9 mouse cellular contexts compared by ENCODE assay signal in genomic region chr3:34198228-34198627, GRCm38 (mm10).
DNase-seq lines count a peak whose midpoint lies in the region; ATAC-seq and TF ChIP-seq lines count a peak whose summit lies in the region.
"Had no signal": no experiment of that assay in that cellular context is flagged by ENCODE, and none has a peak within 500 bp of the region (broad histone marks: within the 10 kb centered on the region; RNA-seq: fewer than 3 reads in every experiment).

No protein-coding gene starts in this region.

- TF ChIP-seq CTCF in layer of hippocampus, adult 2 months (conservative IDR thresholded peaks at IDR 0.05) = peak; percentile 82

- H3K4me2 ChIP-seq in embryonic facial prominence, embryonic 11.5 days (ENCODE audit: low read depth, low read length) = no peak overlapping the region
- H3K4me2 ChIP-seq in heart, embryonic 14.5 days (ENCODE audit: low read length) = peak overlapping the region; percentile 6; the same call in 1 of the 2 replicates
- H3K4me2 ChIP-seq in stomach, embryonic 16.5 days (ENCODE audit: low read depth, low read length) = peak overlapping the region; percentile 4; the same call in 1 of the 2 replicates
- H3K4me2 ChIP-seq: limb, embryonic 12.5 days had no signal

- no peak overlapping the region for H3K27ac ChIP-seq in embryonic facial prominence, embryonic 11.5 days (replicated peaks; ENCODE audit: low read depth, low read length)
- H3K27ac ChIP-seq in heart, embryonic 14.5 days (replicated peaks in 1 of 2; ENCODE audit: control insufficient read depth in 1 of 2, insufficient read depth in 1 of 2, low read depth in 2 of 2, low read length in 2 of 2) = no peak overlapping the region
- H3K27ac ChIP-seq in layer of hippocampus, adult 2 months = no peak overlapping the region
- no peak overlapping the region for H3K27ac ChIP-seq in midbrain, embryonic 10.5 days (replicated peaks)
- no peak overlapping the region for H3K27ac ChIP-seq in stomach, embryonic 16.5 days (ENCODE audit: low read length)
- H3K27ac ChIP-seq: limb, embryonic 12.5 days had no signal

- H3K9ac ChIP-seq in embryonic facial prominence, embryonic 11.5 days (replicated peaks; ENCODE audit: low read length) = no peak overlapping the region
- H3K9ac ChIP-seq in heart, embryonic 14.5 days (ENCODE audit: low read length) = no peak overlapping the region
- no peak overlapping the region for H3K9ac ChIP-seq in stomach, embryonic 16.5 days (ENCODE audit: low read length)
- H3K9ac ChIP-seq: limb, embryonic 12.5 days had no signal

- no peak for ATAC-seq in megakaryocyte, adult 5-6 weeks (ENCODE audit: poor library complexity, severe bottlenecking)
- no peak for ATAC-seq in embryonic facial prominence, embryonic 11.5 days (replicated peaks; ENCODE audit: insufficient number of reproducible peaks, low FRiP score, low TSS enrichment, low read depth)
- no peak for ATAC-seq in heart, embryonic 14.5 days (ENCODE audit: insufficient number of reproducible peaks, insufficient read depth, low FRiP score, low read depth)
- ATAC-seq in stomach, embryonic 16.5 days (ENCODE audit: insufficient read depth, low FRiP score) = no peak

- WGBS in embryonic facial prominence, embryonic 11.5 days = 30% methylated on average over 8 of the region's 8 CpGs
- WGBS in heart, embryonic 14.5 days = 20% methylated on average over 8 of the region's 8 CpGs
- WGBS in midbrain, embryonic 10.5 days = 37% methylated on average over 8 of the region's 8 CpGs
- WGBS in stomach, embryonic 16.5 days = 30% methylated on average over 8 of the region's 8 CpGs

- H3K27me3 ChIP-seq in megakaryocyte, embryonic 14.5 days (replicated peaks) = peaks cover 12% of the 10 kb centered on the region
- no peaks in the 10 kb centered on the region for H3K27me3 ChIP-seq in embryonic facial prominence, embryonic 11.5 days (ENCODE audit: control insufficient read depth, insufficient read depth, low read length)
- H3K27me3 ChIP-seq in heart, embryonic 14.5 days (ENCODE audit: control insufficient read depth, insufficient read depth, low read length) = peaks cover 17% of the 10 kb centered on the region
- H3K27me3 ChIP-seq in midbrain, embryonic 10.5 days (ENCODE audit: low read depth, poor library complexity, severe bottlenecking) = peaks cover 61% of the 10 kb centered on the region
- 0 out of 2 replicates have a peak, but pooled peaks cover 4% of the 10 kb centered on the region for H3K27me3 ChIP-seq in stomach, embryonic 16.5 days (ENCODE audit: control insufficient read depth, insufficient read depth, low read length)

- DNase-seq in embryonic facial prominence, embryonic 11.5 days (ENCODE audit: low spot score) = peak; percentile 64
- peak; percentile 22 to 47 for DNase-seq in layer of hippocampus, adult 2 months (ENCODE audit: low spot score in 2 of 2)
- peak; percentile 51 for DNase-seq in midbrain, embryonic 10.5 days (ENCODE audit: low spot score)
- no peak for DNase-seq in thymus, postnatal 10 days (ENCODE audit: low spot score in 2 of 2)

- no peaks in the 10 kb centered on the region for H3K4me1 ChIP-seq in megakaryocyte, embryonic 14.5 days
- H3K4me1 ChIP-seq in embryonic facial prominence, embryonic 11.5 days (ENCODE audit: control insufficient read depth, insufficient read depth, low read length) = no peaks in the 10 kb centered on the region
- no peaks in the 10 kb centered on the region; a peak in 1 of 4 replicates for H3K4me1 ChIP-seq in heart, embryonic 14.5 days (ENCODE audit: control insufficient read depth in 2 of 2, insufficient read depth in 2 of 2, low read length in 2 of 2)
- H3K4me1 ChIP-seq in midbrain, embryonic 10.5 days = peaks cover 22% of the 10 kb centered on the region
- no peaks in the 10 kb centered on the region for H3K4me1 ChIP-seq in stomach, embryonic 16.5 days (ENCODE audit: control insufficient read depth, insufficient read depth, low read length)

- peak overlapping the region; percentile 43 for H3K4me3 ChIP-seq in megakaryocyte, embryonic 14.5 days (replicated peaks)
- no peak overlapping the region for H3K4me3 ChIP-seq in embryonic facial prominence, embryonic 11.5 days (ENCODE audit: low read depth, low read length)
- no peak overlapping the region for H3K4me3 ChIP-seq in heart, embryonic 14.5 days (ENCODE audit: control insufficient read depth in 1 of 2, insufficient read depth in 1 of 2, low read depth in 1 of 2, low read length in 2 of 2)
- H3K4me3 ChIP-seq in layer of hippocampus, adult 2 months = peak overlapping the region; percentile 17; the same call in 1 of the 2 replicates
- H3K4me3 ChIP-seq in midbrain, embryonic 10.5 days = no peak overlapping the region
- H3K4me3 ChIP-seq in stomach, embryonic 16.5 days (replicated peaks; ENCODE audit: low read length) = no peak overlapping the region
- H3K4me3 ChIP-seq: limb, embryonic 12.5 days had no signal

- H3K36me3 ChIP-seq in megakaryocyte, embryonic 14.5 days (replicated peaks; ENCODE audit: low read length) = no peaks in the 10 kb centered on the region
- H3K36me3 ChIP-seq in embryonic facial prominence, embryonic 11.5 days (replicated peaks; ENCODE audit: control insufficient read depth, insufficient read depth, low read depth, low read length) = no peaks in the 10 kb centered on the region
- H3K36me3 ChIP-seq in heart, embryonic 14.5 days (ENCODE audit: control insufficient read depth, insufficient read depth, low read length) = no peaks in the 10 kb centered on the region
- no peaks in the 10 kb centered on the region for H3K36me3 ChIP-seq in midbrain, embryonic 10.5 days
- H3K36me3 ChIP-seq in stomach, embryonic 16.5 days (ENCODE audit: control insufficient read depth, insufficient read depth, low read length) = no peaks in the 10 kb centered on the region
- H3K36me3 ChIP-seq: limb, embryonic 12.5 days had no signal

- H3K9me3 ChIP-seq in megakaryocyte, embryonic 14.5 days = peaks cover 19% of the 10 kb centered on the region
- H3K9me3 ChIP-seq in embryonic facial prominence, embryonic 11.5 days (replicated peaks; ENCODE audit: control insufficient read depth, low read length) = no peaks in the 10 kb centered on the region
- no peaks in the 10 kb centered on the region for H3K9me3 ChIP-seq in heart, embryonic 14.5 days (ENCODE audit: control insufficient read depth, low read length)
- no peaks in the 10 kb centered on the region for H3K9me3 ChIP-seq in midbrain, embryonic 10.5 days (replicated peaks)
- H3K9me3 ChIP-seq in stomach, embryonic 16.5 days (replicated peaks; ENCODE audit: control insufficient read depth, low read length) = no peaks in the 10 kb centered on the region
- H3K9me3 ChIP-seq: limb, embryonic 12.5 days had no signal

Comparison
In these comparisons a context has a peak if more than half of its experiments do, and no peak if none do; other contexts are left out.
1. H3K4me3 ChIP-seq: peak in megakaryocyte, embryonic 14.5 days (single experiment) and layer of hippocampus, adult 2 months (single experiment); none in embryonic facial prominence, embryonic 11.5 days (single experiment), heart, embryonic 14.5 days (0 of 2), midbrain, embryonic 10.5 days (single experiment) and stomach, embryonic 16.5 days (single experiment).
2. DNase-seq: peak in embryonic facial prominence, embryonic 11.5 days (single experiment), layer of hippocampus, adult 2 months (2 of 2) and midbrain, embryonic 10.5 days (single experiment); none in thymus, postnatal 10 days (0 of 2).